ENCODE assay signal across 10 mouse cellular contexts in the genomic region with DNA sequence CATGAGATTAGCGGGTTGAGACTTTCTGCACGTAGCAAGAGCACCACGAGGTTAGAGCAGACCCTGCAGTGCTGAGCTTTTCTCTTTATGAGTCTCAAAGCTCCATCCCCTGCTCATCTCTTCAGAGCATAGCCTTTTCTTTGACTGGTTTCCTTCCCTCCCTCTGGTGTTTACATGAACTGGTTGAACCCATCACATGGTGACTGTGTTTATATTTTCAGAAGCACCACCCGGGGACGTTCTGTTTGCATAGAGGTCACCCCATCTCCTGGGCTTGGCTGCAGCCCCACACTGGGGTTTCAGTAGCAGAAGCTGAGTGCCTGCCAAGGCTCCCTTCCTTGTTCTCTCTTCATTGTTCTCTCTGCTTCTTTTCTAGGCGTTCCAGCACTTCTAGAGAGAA. TPM values are rescaled to one million over a fixed set of nuclear protein-coding genes. Genes with fewer than 3 reads are reported as not detected.
A peak's percentile ranks its signal among the peaks of the same experiment; 100 is the strongest.
DNase-seq lines count a peak whose midpoint lies in the region; ATAC-seq lines count a peak whose summit lies in the region.
"Had no signal": no experiment of that assay in that cellular context is flagged by ENCODE, and none has a peak within 500 bp of the region (broad histone marks: within the 10 kb centered on the region; RNA-seq: fewer than 3 reads in every experiment).

No protein-coding gene starts in this region.

- intact Hi-C loops in heart, postnatal 14 days (cut with DNase I) = no loop called here

- no peaks in the 10 kb centered on the region for H3K9me3 ChIP-seq in heart, embryonic 11.5 days (replicated peaks; ENCODE audit: control insufficient read depth, low read length)
- H3K9me3 ChIP-seq: heart, embryonic 13.5 days; midbrain, embryonic 15.5 days had no signal

- no peaks in the 10 kb centered on the region for H3K4me1 ChIP-seq in heart, embryonic 11.5 days (ENCODE audit: control insufficient read depth, insufficient read depth, low read length)
- H3K4me1 ChIP-seq: midbrain, embryonic 15.5 days had no signal

- no peak overlapping the region for H3K27ac ChIP-seq in heart, embryonic 11.5 days (ENCODE audit: low read depth, low read length)
- H3K27ac ChIP-seq: heart, embryonic 13.5 days; midbrain, embryonic 15.5 days had no signal

- no peak overlapping the region for H3K4me3 ChIP-seq in heart, embryonic 11.5 days (ENCODE audit: low read depth, low read length)
- H3K4me3 ChIP-seq: heart, embryonic 13.5 days; midbrain, embryonic 15.5 days had no signal

- ATAC-seq in heart, embryonic 11.5 days (replicated peaks; ENCODE audit: insufficient number of reproducible peaks, low FRiP score, low TSS enrichment) = no peak
- ATAC-seq: midbrain, embryonic 15.5 days had no signal

- H3K27me3 ChIP-seq in heart, embryonic 11.5 days (ENCODE audit: control insufficient read depth, insufficient read depth, low read length) = no peaks in the 10 kb centered on the region
- H3K27me3 ChIP-seq: heart, embryonic 13.5 days; midbrain, embryonic 15.5 days had no signal

- 57% methylated on average over 6 of the region's 6 CpGs for WGBS in heart, embryonic 11.5 days (ENCODE audit: insufficient replicate concordance)

- no peak overlapping the region for H3K9ac ChIP-seq in heart, embryonic 11.5 days (ENCODE audit: low read depth, low read length)
- H3K9ac ChIP-seq: heart, embryonic 13.5 days; midbrain, embryonic 15.5 days had no signal

- DNase-seq in heart, adult 11 months = peak; percentile 98
- DNase-seq in adipocyte (ENCODE audit: low spot score) = peak; percentile 3
- peak; percentile 30 to 43 for DNase-seq in heart, postnatal 14 days
- peak; percentile 20 to 24 for DNase-seq in layer of hippocampus, adult 8-10 months (ENCODE audit: low spot score in 2 of 2)
- DNase-seq in adrenal gland, adult (ENCODE audit: inconsistent age in 2 of 2, low spot score in 1 of 2) = no peak
- no peak for DNase-seq in spleen, postnatal 4 days (ENCODE audit: low spot score in 2 of 2)
- DNase-seq in T-cell, adult 2 months (ENCODE audit: low spot score) = no peak

- H3K4me2 ChIP-seq in heart, embryonic 11.5 days = no peak overlapping the region
- H3K4me2 ChIP-seq: heart, embryonic 13.5 days; midbrain, embryonic 15.5 days had no signal

- no peaks in the 10 kb centered on the region for H3K36me3 ChIP-seq in heart, embryonic 11.5 days (ENCODE audit: control insufficient read depth, insufficient read depth, low read length)
- H3K36me3 ChIP-seq: heart, embryonic 13.5 days; midbrain, embryonic 15.5 days had no signal

RNA-seq across cellular contexts. Expression of a gene that starts 40.1 kb away (rescaled TPM):
- polyA plus RNA-seq in heart, embryonic 11.5 days (2014; fragmentation: Nextera tagmentation; extraction: Ambion mirVana) = 118 and 133 TPM in 2 replicates
- total RNA-seq in heart, postnatal 14 days (2021) = 100 to 1,000 TPM; 139 to 161 TPM
- 100 to 1,000 TPM in 2 of 4 experiments, 10 to 100 TPM in 2; 81.6 to 154 (median 113) TPM for total RNA-seq in layer of hippocampus, adult 8-10 months (2022)

Comparison
In these comparisons a context has a peak if more than half of its experiments do, and no peak if none do; other contexts are left out.
1. DNase-seq: peak in heart, adult 11 months (single experiment), adipocyte (single experiment), heart, postnatal 14 days (2 of 2) and layer of hippocampus, adult 8-10 months (2 of 2); none in adrenal gland, adult (0 of 2), spleen, postnatal 4 days (0 of 2) and T-cell, adult 2 months (single experiment).